Mouse (Mus musculus): ENCODE data around the gene Nup214. TPM values are rescaled to one million over a fixed set of nuclear protein-coding genes. Genes with fewer than 3 reads are reported as not detected.
A peak's percentile ranks its signal among the peaks of the same experiment; 100 is the strongest.

Gene Nup214
- polyA plus RNA-seq, 1 experiment: 60.7 TPM

GRCm38 (mm10) chr2:31948801-31949200, 25.4 kb upstream of the Nup214 start:
- no peak overlapping the region for H3K4me3 ChIP-seq (ENCODE audit: insufficient read depth, low read length)
- TF ChIP-seq CTCF (IDR thresholded peaks at IDR 0.05; ENCODE audit: borderline replicate concordance, insufficient read depth, low read length): no peak
- TF ChIP-seq POLR2A (IDR thresholded peaks at IDR 0.05; ENCODE audit: low read depth, low read length): no peak
- H3K27ac ChIP-seq (ENCODE audit: insufficient read depth, low read length): peak overlapping the region; percentile 16; the same call in 1 of the 2 replicates
- H3K4me1 ChIP-seq (ENCODE audit: control insufficient read depth, insufficient read depth, low read length): peaks cover 16% of the 10 kb centered on the region

GRCm38 (mm10) chr2:31950058-31950871, 24.0 kb upstream of the Nup214 start, which contains the start of gene Aif1l:
Gene Aif1l (plus strand): TSS chr2:31950139.
- H3K27ac ChIP-seq (ENCODE audit: insufficient read depth, low read length): no peak within 1 kb of the TSS
- TF ChIP-seq POLR2A (IDR thresholded peaks at IDR 0.05; ENCODE audit: low read depth, low read length) (0 out of 2 replicates have a peak, but pooled peaks have one; percentile 46), CTCF (IDR thresholded peaks at IDR 0.05; ENCODE audit: borderline replicate concordance, insufficient read depth, low read length) (no peak)
- H3K4me3 ChIP-seq (ENCODE audit: insufficient read depth, low read length): peak within 1 kb of the TSS; percentile 63
- peaks cover 19% of the 10 kb centered on the region for H3K4me1 ChIP-seq (ENCODE audit: control insufficient read depth, insufficient read depth, low read length)

GRCm38 (mm10) chr2:31950966-31951365, 23.3 kb upstream of the Nup214 start:
- Histone ChIP-seq H3K4me3 (ENCODE audit: insufficient read depth, low read length) (peak overlapping the region; percentile 63), H3K4me1 (ENCODE audit: control insufficient read depth, insufficient read depth, low read length) (peaks cover 16% of the 10 kb centered on the region), H3K27ac (ENCODE audit: insufficient read depth, low read length) (no peak overlapping the region)
- TF ChIP-seq POLR2A (IDR thresholded peaks at IDR 0.05; ENCODE audit: low read depth, low read length) (no peak), CTCF (IDR thresholded peaks at IDR 0.05; ENCODE audit: borderline replicate concordance, insufficient read depth, low read length) (no peak)

- Histone ChIP-seq H3K4me1 (ENCODE audit: control insufficient read depth, insufficient read depth, low read length) (peaks cover 16% of the 10 kb centered on the region), H3K4me3 (ENCODE audit: insufficient read depth, low read length) (no peak overlapping the region), H3K27ac (ENCODE audit: insufficient read depth, low read length) (no peak overlapping the region)
- TF ChIP-seq POLR2A (IDR thresholded peaks at IDR 0.05; ENCODE audit: low read depth, low read length) (no peak), CTCF (IDR thresholded peaks at IDR 0.05; ENCODE audit: borderline replicate concordance, insufficient read depth, low read length) (no peak)
Measured at GRCm38 (mm10) chr2:31952236-31952635, 22.0 kb upstream of the Nup214 start.

GRCm38 (mm10) chr2:31952725-31953124, 21.5 kb upstream of the Nup214 start:
- Histone ChIP-seq H3K4me3 (ENCODE audit: insufficient read depth, low read length) (no peak overlapping the region), H3K27ac (ENCODE audit: insufficient read depth, low read length) (no peak overlapping the region), H3K4me1 (ENCODE audit: control insufficient read depth, insufficient read depth, low read length) (peaks cover 16% of the 10 kb centered on the region)
- no peak for TF ChIP-seq POLR2A (IDR thresholded peaks at IDR 0.05; ENCODE audit: low read depth, low read length)
- no peak for TF ChIP-seq CTCF (IDR thresholded peaks at IDR 0.05; ENCODE audit: borderline replicate concordance, insufficient read depth, low read length)

GRCm38 (mm10) chr2:31953687-31954086, 20.5 kb upstream of the Nup214 start:
- H3K4me1 ChIP-seq (ENCODE audit: control insufficient read depth, insufficient read depth, low read length): peaks cover 16% of the 10 kb centered on the region
- H3K4me3 ChIP-seq (ENCODE audit: insufficient read depth, low read length): no peak overlapping the region
- no peak for TF ChIP-seq CTCF (IDR thresholded peaks at IDR 0.05; ENCODE audit: borderline replicate concordance, insufficient read depth, low read length)
- no peak for TF ChIP-seq POLR2A (IDR thresholded peaks at IDR 0.05; ENCODE audit: low read depth, low read length)
- no peak overlapping the region for H3K27ac ChIP-seq (ENCODE audit: insufficient read depth, low read length)

GRCm38 (mm10) chr2:31954779-31955181, 19.5 kb upstream of the Nup214 start:
- TF ChIP-seq CTCF (IDR thresholded peaks at IDR 0.05; ENCODE audit: borderline replicate concordance, insufficient read depth, low read length): no peak
- no peak for TF ChIP-seq POLR2A (IDR thresholded peaks at IDR 0.05; ENCODE audit: low read depth, low read length)
- H3K4me3 ChIP-seq (ENCODE audit: insufficient read depth, low read length): no peak overlapping the region
- no peak overlapping the region for H3K27ac ChIP-seq (ENCODE audit: insufficient read depth, low read length)
- H3K4me1 ChIP-seq (ENCODE audit: control insufficient read depth, insufficient read depth, low read length): 0 out of 2 replicates have a peak, but pooled peaks cover 8% of the 10 kb centered on the region

- H3K27ac ChIP-seq (ENCODE audit: insufficient read depth, low read length): no peak overlapping the region
- TF ChIP-seq POLR2A (IDR thresholded peaks at IDR 0.05; ENCODE audit: low read depth, low read length): no peak
- no peak for TF ChIP-seq CTCF (IDR thresholded peaks at IDR 0.05; ENCODE audit: borderline replicate concordance, insufficient read depth, low read length)
- 0 out of 2 replicates have a peak, but pooled peaks cover 8% of the 10 kb centered on the region for H3K4me1 ChIP-seq (ENCODE audit: control insufficient read depth, insufficient read depth, low read length)
- H3K4me3 ChIP-seq (ENCODE audit: insufficient read depth, low read length): no peak overlapping the region
Measured at GRCm38 (mm10) chr2:31955686-31956085, 18.6 kb upstream of the Nup214 start.

- TF ChIP-seq POLR2A (IDR thresholded peaks at IDR 0.05; ENCODE audit: low read depth, low read length): no peak
- TF ChIP-seq CTCF (IDR thresholded peaks at IDR 0.05; ENCODE audit: borderline replicate concordance, insufficient read depth, low read length): no peak
- Histone ChIP-seq H3K4me3 (ENCODE audit: insufficient read depth, low read length) (no peak overlapping the region), H3K27ac (ENCODE audit: insufficient read depth, low read length) (no peak overlapping the region), H3K4me1 (ENCODE audit: control insufficient read depth, insufficient read depth, low read length) (0 out of 2 replicates have a peak, but pooled peaks cover 8% of the 10 kb centered on the region)
Measured at GRCm38 (mm10) chr2:31957211-31957610, 17.0 kb upstream of the Nup214 start.

GRCm38 (mm10) chr2:31960986-31961385, 13.2 kb upstream of the Nup214 start:
- Histone ChIP-seq H3K27ac (ENCODE audit: insufficient read depth, low read length) (no peak overlapping the region), H3K4me3 (ENCODE audit: insufficient read depth, low read length) (no peak overlapping the region), H3K4me1 (ENCODE audit: control insufficient read depth, insufficient read depth, low read length) (peaks cover 3% of the 10 kb centered on the region; the same call in 1 of the 2 replicates)
- TF ChIP-seq CTCF (IDR thresholded peaks at IDR 0.05; ENCODE audit: borderline replicate concordance, insufficient read depth, low read length): no peak
- TF ChIP-seq POLR2A (IDR thresholded peaks at IDR 0.05; ENCODE audit: low read depth, low read length): no peak

Data from embryonic fibroblast, embryonic 13.5 days (primary cell).